Mouse (Mus musculus) neural tube, embryonic 14.5 days (tissue): Measurements from ENCODE around the gene Rtraf. TPM values are rescaled to one million over a fixed set of nuclear protein-coding genes. Genes with fewer than 3 reads are reported as not detected.

ENCODE experiments used
- ATAC-seq: fragments of 200-750 bp; cut with Nextera tagmentation; 2 replicates; pipeline ENCODE4 v1.8.0; 2017; ENCODE audit warnings: low read depth, mild to moderate bottlenecking, moderate TSS enrichment, moderate library complexity
- H3K27ac ChIP-seq: fragments of 300-500 bp; sonication (generic); 2 replicates; pipeline ENCODE4 v1.5.1; 2014; ENCODE audit warnings: low read depth, mild to moderate bottlenecking, control low read depth, low read length, moderate library complexity, mixed read lengths
- H3K27me3 ChIP-seq: fragments of 300-500 bp; sonication (generic); 2 replicates; pipeline ENCODE4 v1.6.1; 2014; ENCODE audit warnings: low read length; ENCODE audit not compliant: control insufficient read depth, insufficient read depth
- H3K36me3 ChIP-seq: fragments of 300-500 bp; sonication (generic); 2 replicates; pipeline ENCODE4 v1.6.1; 2014; ENCODE audit warnings: low read length, mixed read lengths; ENCODE audit not compliant: control insufficient read depth, insufficient read depth
- H3K4me1 ChIP-seq: fragments of 300-500 bp; sonication (generic); 2 replicates; pipeline ENCODE4 v1.6.1; 2014; ENCODE audit warnings: low read length; ENCODE audit not compliant: control insufficient read depth, insufficient read depth
- H3K4me2 ChIP-seq: fragments of 300-500 bp; sonication (generic); 2 replicates; pipeline ENCODE4 v1.6.1; 2014; ENCODE audit warnings: mild to moderate bottlenecking, low read depth, low read length, control low read depth
- H3K4me3 ChIP-seq: fragments of 300-500 bp; sonication (generic); 2 replicates; pipeline ENCODE4 v1.5.1; 2014; ENCODE audit warnings: low read depth, low read length, control low read depth, mixed read lengths
- H3K9ac ChIP-seq: fragments of 300-500 bp; sonication (generic); replicated peaks from 2 replicates; pipeline ENCODE4 v1.6.1; 2014; ENCODE audit warnings: low read depth, mild to moderate bottlenecking, control low read depth, low read length, mixed read lengths
- H3K9me3 ChIP-seq: fragments of 300-500 bp; sonication (generic); 2 replicates; pipeline ENCODE4 v1.6.1; 2016; ENCODE audit warnings: low read length; ENCODE audit not compliant: control insufficient read depth
- WGBS: fragments of 180-500 bp; shearing (Covaris S2); extraction: QIAGEN DNeasy Blood & Tissue Kit; methylation state at CpG from one replicate; pipeline ENCODE4 v1.1.7; 2014; 5-methylcytosine and 5-hydroxymethylcytosine counted together
- polyA plus RNA-seq: library from polyadenylated mRNA; unstranded; fragments of >200 nt; fragmentation: Nextera tagmentation; extraction: Ambion mirVana; gene quantifications from 2 replicates; pipeline ENCODE4 v1.2.1, GENCODE M21; 2014

Gene Rtraf
- polyA plus RNA-seq, 1 experiment from 2014 or later = 162 TPM

DNA sequence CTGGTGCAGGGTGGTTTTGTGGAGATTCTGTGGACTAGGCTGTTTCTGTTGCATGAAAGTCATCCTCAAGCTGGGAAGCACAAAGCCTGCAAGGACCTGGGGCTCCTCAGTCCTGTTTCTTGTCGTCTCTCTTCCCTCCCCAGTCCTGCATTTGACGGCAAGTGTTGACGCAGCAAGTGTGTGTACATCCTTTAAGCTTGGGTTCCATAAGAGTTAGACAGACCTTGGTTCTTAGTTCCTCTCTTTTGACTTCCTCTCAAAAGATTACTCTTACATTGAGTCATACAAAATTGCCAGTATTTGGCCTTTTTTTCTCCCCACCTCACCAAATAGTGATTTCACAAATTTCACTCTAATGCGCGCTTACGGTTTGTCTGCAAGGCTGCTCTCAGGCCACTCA, 46.3 kb downstream of the Rtraf start:
- no peaks in the 10 kb centered on the region for H3K4me1 ChIP-seq
- H3K4me3 ChIP-seq = no peak overlapping the region
- H3K36me3 ChIP-seq = no peaks in the 10 kb centered on the region
- 97% methylated on average over 6 of the region's 6 CpGs for WGBS
- no peaks in the 10 kb centered on the region for H3K27me3 ChIP-seq
- no peak overlapping the region for H3K27ac ChIP-seq
- H3K9me3 ChIP-seq = no peaks in the 10 kb centered on the region
- no peak overlapping the region for H3K4me2 ChIP-seq
- H3K9ac ChIP-seq = no peak overlapping the region
- no peak for ATAC-seq

DNA sequence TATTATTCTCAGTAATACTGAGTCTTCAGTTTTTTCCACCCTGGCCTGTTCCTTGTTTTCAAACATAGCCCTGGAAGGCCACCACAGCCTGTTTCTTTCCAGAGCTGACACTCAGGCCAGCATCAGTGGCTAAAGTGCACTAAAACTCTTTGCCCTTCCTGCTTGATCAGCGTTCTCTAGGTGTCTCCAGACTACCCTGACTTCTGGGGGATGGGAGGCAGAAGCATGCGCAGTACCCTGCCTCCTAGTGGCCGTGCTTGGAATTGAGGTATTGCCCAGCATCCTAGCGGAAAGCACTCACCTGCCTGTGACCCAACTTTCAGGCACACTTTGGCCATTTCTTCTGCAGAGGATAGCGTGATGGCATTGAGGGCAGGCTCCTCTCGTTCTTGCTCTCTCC, 46.7 kb downstream of the Rtraf start:
- Histone ChIP-seq H3K9ac (no peak overlapping the region), H3K4me2 (no peak overlapping the region), H3K36me3 (no peaks in the 10 kb centered on the region), H3K27ac (no peak overlapping the region), H3K27me3 (no peaks in the 10 kb centered on the region), H3K4me1 (no peaks in the 10 kb centered on the region), H3K9me3 (no peaks in the 10 kb centered on the region), H3K4me3 (no peak overlapping the region)
- no peak for ATAC-seq
- WGBS = 66% methylated on average over 6 of the region's 6 CpGs

DNA sequence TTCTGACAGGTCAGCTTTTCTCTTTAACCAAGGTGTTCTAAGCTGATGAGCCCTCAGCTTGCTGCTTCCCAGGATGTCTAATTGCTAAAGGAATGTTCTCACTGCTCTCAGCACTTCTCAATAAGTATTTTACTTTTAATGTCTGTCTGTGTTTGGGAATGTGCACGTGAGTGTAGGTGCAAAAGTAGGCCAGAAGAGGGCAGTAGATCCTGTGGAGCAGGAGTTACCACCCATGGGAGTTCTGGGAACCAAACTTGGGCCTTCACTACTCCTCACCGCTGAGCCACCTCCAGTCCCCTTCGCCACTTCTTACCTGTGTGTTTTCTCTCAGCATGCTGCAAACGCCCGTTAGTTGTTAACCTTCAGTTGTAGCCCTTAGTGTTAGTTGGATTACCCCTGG, 47.4 kb downstream of the Rtraf start:
- H3K27me3 ChIP-seq = no peaks in the 10 kb centered on the region
- no peak for ATAC-seq
- H3K4me3 ChIP-seq = no peak overlapping the region
- H3K27ac ChIP-seq = no peak overlapping the region
- no peaks in the 10 kb centered on the region for H3K9me3 ChIP-seq
- WGBS = 96% methylated on average over 5 of the region's 5 CpGs
- no peak overlapping the region for H3K9ac ChIP-seq
- H3K36me3 ChIP-seq = no peaks in the 10 kb centered on the region
- no peaks in the 10 kb centered on the region for H3K4me1 ChIP-seq
- no peak overlapping the region for H3K4me2 ChIP-seq

- no peaks in the 10 kb centered on the region for H3K9me3 ChIP-seq
- no peak overlapping the region for H3K4me3 ChIP-seq
- 98% methylated on average over 4 of the region's 4 CpGs for WGBS
- no peak for ATAC-seq
- H3K27ac ChIP-seq = no peak overlapping the region
- no peaks in the 10 kb centered on the region for H3K36me3 ChIP-seq
- H3K27me3 ChIP-seq = no peaks in the 10 kb centered on the region
- no peaks in the 10 kb centered on the region for H3K4me1 ChIP-seq
- H3K4me2 ChIP-seq = no peak overlapping the region
- H3K9ac ChIP-seq = no peak overlapping the region
Measured at GRCm38 (mm10) chr14:19775491-19775890, 48.1 kb downstream of the Rtraf start.

DNA sequence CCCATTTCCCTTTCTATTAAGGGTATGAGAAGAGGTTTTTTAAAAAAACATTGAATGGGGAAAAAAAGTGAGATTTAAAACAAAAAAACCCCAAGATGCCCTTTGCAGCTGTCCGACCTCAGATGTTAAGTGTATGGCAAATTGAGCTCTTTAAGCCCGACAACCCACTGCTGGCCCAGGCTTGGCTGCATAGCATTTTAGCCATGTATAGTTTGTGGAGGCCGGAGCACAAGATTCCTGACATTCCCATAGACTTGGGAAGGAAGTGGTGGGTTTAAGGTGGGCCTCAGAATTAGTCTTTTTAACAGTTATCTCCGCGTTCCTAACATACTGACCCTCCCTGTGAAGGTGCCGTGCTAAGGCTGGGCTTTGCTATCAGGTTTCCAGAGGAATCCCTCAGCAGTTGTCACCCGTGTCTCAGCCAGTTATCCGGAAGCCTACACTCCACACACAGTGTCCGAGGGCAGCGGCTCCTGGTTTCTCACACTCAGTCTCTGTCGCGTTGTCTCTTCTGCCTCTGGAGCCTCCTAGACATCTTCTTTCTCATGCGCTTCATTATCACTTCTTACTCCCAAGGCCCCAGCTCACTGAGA, 49.5 kb downstream of the Rtraf start:
- 90% methylated on average over 13 of the region's 13 CpGs for WGBS

GRCm38 (mm10) chr14:19771173-19771572, 52.5 kb downstream of the Rtraf start:
- Histone ChIP-seq H3K9ac (no peak overlapping the region), H3K4me3 (no peak overlapping the region), H3K9me3 (no peaks in the 10 kb centered on the region), H3K36me3 (no peaks in the 10 kb centered on the region), H3K4me2 (no peak overlapping the region), H3K4me1 (0 out of 2 replicates have a peak, but pooled peaks cover 1% of the 10 kb centered on the region), H3K27me3 (no peaks in the 10 kb centered on the region), H3K27ac (no peak overlapping the region)
- WGBS = 82% methylated on average over 7 of the region's 7 CpGs
- no peak for ATAC-seq

More for the DNA sequence above, 49.5 kb downstream of the Rtraf start:
- H3K4me2 ChIP-seq = no peak overlapping the region
- no peaks in the 10 kb centered on the region for H3K36me3 ChIP-seq
- no peaks in the 10 kb centered on the region for H3K9me3 ChIP-seq
- H3K4me3 ChIP-seq = no peak overlapping the region
- ATAC-seq = no peak
- no peak overlapping the region for H3K27ac ChIP-seq
- H3K27me3 ChIP-seq = no peaks in the 10 kb centered on the region
- no peaks in the 10 kb centered on the region for H3K4me1 ChIP-seq
- H3K9ac ChIP-seq = no peak overlapping the region

GRCm38 (mm10) chr14:19769441-19770200, 54.0 kb downstream of the Rtraf start:
- no peak overlapping the region for H3K4me3 ChIP-seq
- no peaks in the 10 kb centered on the region for H3K36me3 ChIP-seq
- ATAC-seq = no peak
- no peak overlapping the region for H3K9ac ChIP-seq
- 0 out of 2 replicates have a peak, but pooled peaks cover 2% of the 10 kb centered on the region for H3K4me1 ChIP-seq
- no peaks in the 10 kb centered on the region for H3K27me3 ChIP-seq
- WGBS = 44% methylated on average over 6 of the region's 6 CpGs
- H3K4me2 ChIP-seq = no peak overlapping the region
- no peaks in the 10 kb centered on the region for H3K9me3 ChIP-seq
- no peak overlapping the region for H3K27ac ChIP-seq

DNA sequence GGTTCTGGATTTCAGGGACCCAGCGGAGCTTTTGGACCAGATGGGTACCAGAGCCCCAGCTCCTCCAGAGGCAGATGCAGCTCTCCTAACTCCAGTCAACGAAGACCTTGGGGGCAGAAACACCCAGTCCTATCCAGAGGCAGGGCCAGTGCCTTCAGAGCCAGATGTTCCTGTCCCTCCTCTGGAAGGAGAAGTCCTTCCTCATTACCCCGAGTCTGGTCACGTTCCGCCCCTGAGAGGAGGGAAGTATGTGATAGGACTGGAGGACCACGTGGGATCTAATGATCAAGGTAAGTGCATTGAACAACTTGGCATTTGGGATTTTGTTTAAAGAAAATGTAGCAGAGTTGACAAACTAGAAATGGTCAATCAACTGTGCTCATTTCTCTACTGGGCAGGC, 55.0 kb downstream of the Rtraf start:
- H3K9ac ChIP-seq = no peak overlapping the region
- no peaks in the 10 kb centered on the region for H3K27me3 ChIP-seq
- no peaks in the 10 kb centered on the region for H3K36me3 ChIP-seq
- no peak overlapping the region for H3K4me2 ChIP-seq
- H3K4me1 ChIP-seq = 0 out of 2 replicates have a peak, but pooled peaks cover 2% of the 10 kb centered on the region
- H3K4me3 ChIP-seq = no peak overlapping the region
- H3K9me3 ChIP-seq = no peaks in the 10 kb centered on the region
- no peak for ATAC-seq
- 95% methylated on average over 6 of the region's 6 CpGs for WGBS
- H3K27ac ChIP-seq = no peak overlapping the region

DNA sequence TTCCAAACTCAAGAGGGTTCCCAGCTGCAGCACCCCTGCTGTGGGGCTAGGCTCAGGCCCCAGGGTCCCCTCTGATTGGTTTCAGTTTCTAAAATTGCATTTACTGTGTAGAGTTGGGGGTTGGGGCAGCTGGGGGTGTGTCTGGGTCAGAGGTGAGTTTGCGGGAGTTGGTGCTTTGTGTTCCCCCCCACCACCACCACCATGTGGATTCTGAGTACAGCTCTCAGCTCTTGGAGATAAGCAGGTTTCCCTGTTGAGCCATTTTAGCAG, 57.3 kb downstream of the Rtraf start:
- Histone ChIP-seq H3K9ac (no peak overlapping the region), H3K4me2 (no peak overlapping the region), H3K4me3 (no peak overlapping the region), H3K9me3 (no peaks in the 10 kb centered on the region), H3K27me3 (no peaks in the 10 kb centered on the region), H3K27ac (no peak overlapping the region), H3K36me3 (no peaks in the 10 kb centered on the region), H3K4me1 (0 out of 2 replicates have a peak, but pooled peaks cover 2% of the 10 kb centered on the region)
- no peak for ATAC-seq
- whole genome bisulfite sequencing = 16% methylated on average over 1 of the region's 1 CpGs
